Mouse (Mus musculus) midbrain, embryonic 16.5 days (tissue): Measurements from ENCODE around the gene Plcxd1. TPM values are rescaled to one million over a fixed set of nuclear protein-coding genes. Genes with fewer than 3 reads are reported as not detected.

ENCODE experiments used
- ATAC-seq: fragments of 200-750 bp; cut with Nextera tagmentation; 2 replicates; pipeline ENCODE4 v1.8.0; 2017; ENCODE audit warnings: moderate TSS enrichment
- H3K27ac ChIP-seq: fragments of 300-500 bp; sonication (generic); 2 replicates; pipeline ENCODE4 v1.5.1; 2014; ENCODE audit warnings: mild to moderate bottlenecking, low read length, mixed read lengths
- H3K27me3 ChIP-seq: fragments of 300-500 bp; sonication (generic); 2 replicates; pipeline ENCODE4 v1.6.1; 2014; ENCODE audit warnings: low read depth, low read length, mixed read lengths; ENCODE audit not compliant: control insufficient read depth, insufficient read depth
- H3K36me3 ChIP-seq: fragments of 300-500 bp; sonication (generic); 2 replicates; pipeline ENCODE4 v1.6.1; 2014; ENCODE audit warnings: mild to moderate bottlenecking, low read length, moderate library complexity, mixed read lengths; ENCODE audit not compliant: control insufficient read depth, insufficient read depth
- H3K4me1 ChIP-seq: fragments of 300-500 bp; sonication (generic); 2 replicates; pipeline ENCODE4 v1.6.1; 2014; ENCODE audit warnings: mild to moderate bottlenecking, low read length, mixed read lengths; ENCODE audit not compliant: control insufficient read depth, insufficient read depth
- H3K4me2 ChIP-seq: fragments of 300-500 bp; sonication (generic); 2 replicates; pipeline ENCODE4 v1.6.1; 2014; ENCODE audit warnings: mild to moderate bottlenecking, low read length, mixed read lengths
- H3K4me3 ChIP-seq: fragments of 300-500 bp; sonication (generic); 2 replicates; pipeline ENCODE4 v1.5.1; 2014; ENCODE audit warnings: low read depth, mild to moderate bottlenecking, low read length, moderate library complexity, mixed read lengths
- H3K9ac ChIP-seq: fragments of 300-500 bp; sonication (generic); 2 replicates; pipeline ENCODE4 v1.6.1; 2014; ENCODE audit warnings: low read depth, low read length, mixed read lengths
- H3K9me3 ChIP-seq: fragments of 300-500 bp; sonication (generic); replicated peaks from 2 replicates; pipeline ENCODE4 v1.6.1; 2014; ENCODE audit warnings: mild to moderate bottlenecking, low read length, mixed read lengths; ENCODE audit not compliant: control insufficient read depth, poor library complexity, severe bottlenecking
- WGBS: fragments of 180-500 bp; shearing (Covaris S2); extraction: QIAGEN DNeasy Blood & Tissue Kit; methylation state at CpG from one replicate; pipeline ENCODE4 v1.1.7; 2014; 5-methylcytosine and 5-hydroxymethylcytosine counted together
- polyA plus RNA-seq: library from polyadenylated mRNA; unstranded; fragments of >200 nt; fragmentation: Nextera tagmentation; extraction: Ambion mirVana; gene quantifications from 2 replicates; pipeline ENCODE4 v1.2.1, GENCODE M21; 2015

The Plcxd1 gene
- polyA plus RNA-seq, 1 experiment from 2014 or later = 9.2 TPM

GRCm38 (mm10) chr5:110098991-110099477 is 735 bp upstream of the Plcxd1 start:
- Histone ChIP-seq H3K27me3 (no peaks in the 10 kb centered on the region), H3K27ac (no peak overlapping the region), H3K4me1 (peaks cover 14% of the 10 kb centered on the region), H3K9me3 (no peaks in the 10 kb centered on the region), H3K9ac (no peak overlapping the region), H3K4me2 (no peak overlapping the region), H3K4me3 (no peak overlapping the region), H3K36me3 (peaks cover 16% of the 10 kb centered on the region)
- no peak for ATAC-seq
- WGBS = 27% methylated on average over 1 of the region's 1 CpGs

- Histone ChIP-seq H3K27ac (no peak overlapping the region; the same call in 1 of the 2 replicates), H3K9ac (peak overlapping the region; percentile 62), H3K27me3 (no peaks in the 10 kb centered on the region), H3K4me1 (peaks cover 12% of the 10 kb centered on the region), H3K4me2 (peak overlapping the region; percentile 72), H3K4me3 (peak overlapping the region; percentile 47), H3K9me3 (no peaks in the 10 kb centered on the region), H3K36me3 (peaks cover 32% of the 10 kb centered on the region)
- peak; percentile 43 for ATAC-seq
- 2% methylated on average over 30 of the region's 37 CpGs for whole genome bisulfite sequencing
These were observed 1.3 kb downstream of the Plcxd1 start for GRCm38 (mm10) chr5:110100921-110101631.

GRCm38 (mm10) chr5:110101716-110102347 is 2.1 kb downstream of the Plcxd1 start:
- WGBS = 21% methylated on average over 34 of the region's 34 CpGs
- H3K36me3 ChIP-seq = peaks cover 32% of the 10 kb centered on the region
- H3K27ac ChIP-seq = no peak overlapping the region
- peak; percentile 71 for ATAC-seq
- no peaks in the 10 kb centered on the region for H3K27me3 ChIP-seq
- peak overlapping the region; percentile 62 for H3K9ac ChIP-seq
- H3K9me3 ChIP-seq = no peaks in the 10 kb centered on the region
- peaks cover 19% of the 10 kb centered on the region for H3K4me1 ChIP-seq
- peak overlapping the region; percentile 47 for H3K4me3 ChIP-seq
- H3K4me2 ChIP-seq = peak overlapping the region; percentile 72

- Histone ChIP-seq H3K4me3 (no peak overlapping the region), H3K27me3 (no peaks in the 10 kb centered on the region), H3K9me3 (no peaks in the 10 kb centered on the region), H3K27ac (no peak overlapping the region), H3K9ac (no peak overlapping the region), H3K36me3 (peaks cover 32% of the 10 kb centered on the region), H3K4me1 (peaks cover 21% of the 10 kb centered on the region), H3K4me2 (peak overlapping the region; percentile 72; the same call in 1 of the 2 replicates)
- WGBS = 92% methylated on average over 13 of the region's 13 CpGs
- no peak for ATAC-seq
These were observed 2.7 kb downstream of the Plcxd1 start for GRCm38 (mm10) chr5:110102429-110102828.

GRCm38 (mm10) chr5:110102853-110103625 is 3.3 kb downstream of the Plcxd1 start:
- Histone ChIP-seq H3K4me3 (no peak overlapping the region), H3K4me2 (no peak overlapping the region), H3K4me1 (peaks cover 21% of the 10 kb centered on the region), H3K9ac (no peak overlapping the region), H3K27ac (no peak overlapping the region), H3K9me3 (no peaks in the 10 kb centered on the region), H3K36me3 (peaks cover 32% of the 10 kb centered on the region), H3K27me3 (no peaks in the 10 kb centered on the region)
- ATAC-seq = no peak
- 94% methylated on average over 19 of the region's 19 CpGs for WGBS

- Histone ChIP-seq H3K4me2 (no peak overlapping the region), H3K27ac (no peak overlapping the region), H3K27me3 (no peaks in the 10 kb centered on the region), H3K36me3 (peaks cover 32% of the 10 kb centered on the region), H3K4me3 (no peak overlapping the region), H3K9me3 (no peaks in the 10 kb centered on the region), H3K4me1 (peaks cover 21% of the 10 kb centered on the region), H3K9ac (no peak overlapping the region)
- 95% methylated on average over 27 of the region's 27 CpGs for WGBS
- ATAC-seq = no peak
These were observed 4.3 kb downstream of the Plcxd1 start for GRCm38 (mm10) chr5:110103901-110104615.

- no peak overlapping the region for H3K9ac ChIP-seq
- peaks cover 21% of the 10 kb centered on the region for H3K4me1 ChIP-seq
- no peaks in the 10 kb centered on the region for H3K9me3 ChIP-seq
- H3K27me3 ChIP-seq = no peaks in the 10 kb centered on the region
- no peak for ATAC-seq
- 95% methylated on average over 36 of the region's 36 CpGs for WGBS
- H3K27ac ChIP-seq = no peak overlapping the region
- H3K4me2 ChIP-seq = no peak overlapping the region
- H3K4me3 ChIP-seq = no peak overlapping the region
- H3K36me3 ChIP-seq = peaks cover 32% of the 10 kb centered on the region
These were observed 5.0 kb downstream of the Plcxd1 start for GRCm38 (mm10) chr5:110104616-110105380.
